ENCODE assay signal across 13 mouse cellular contexts in the genomic region with DNA sequence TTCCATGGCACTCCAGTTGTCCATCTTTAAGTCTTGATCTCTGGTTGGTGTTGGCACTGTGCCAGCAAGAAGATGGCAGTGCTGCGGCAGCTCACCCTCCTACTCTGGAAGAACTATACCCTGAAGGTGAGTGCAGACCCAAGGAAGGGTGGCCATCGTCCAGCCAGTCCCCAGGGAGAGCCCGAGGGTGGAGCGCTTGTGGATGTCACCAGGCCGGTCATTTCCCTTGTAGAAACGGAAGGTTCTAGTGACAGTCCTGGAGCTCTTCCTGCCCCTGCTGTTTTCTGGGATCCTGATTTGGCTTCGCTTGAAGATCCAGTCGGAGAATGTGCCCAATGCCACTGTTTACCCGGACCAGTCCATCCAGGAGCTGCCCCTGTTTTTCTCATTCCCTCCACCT. TPM values are rescaled to one million over a fixed set of nuclear protein-coding genes. Genes with fewer than 3 reads are reported as not detected.
"Had no signal": no experiment of that assay in that cellular context is flagged by ENCODE, and none has a peak within 500 bp of the region (broad histone marks: within the 10 kb centered on the region; RNA-seq: fewer than 3 reads in every experiment).

No protein-coding gene starts in this region.

- H3K27ac ChIP-seq: limb, embryonic 15.5 days; liver, embryonic 14.5 days; macrophage; midbrain, embryonic 12.5 days; stomach, postnatal 0 days had no signal

- H3K4me1 ChIP-seq: limb, embryonic 15.5 days had no signal

- H3K9ac ChIP-seq: limb, embryonic 15.5 days; liver, embryonic 14.5 days; midbrain, embryonic 12.5 days had no signal

- DNase-seq: kidney, postnatal 25 days; layer of hippocampus, postnatal 36 days; lung, adult 2 months; lung, postnatal 10 days; right cerebral cortex, adult 18-20 months; right cerebral cortex, postnatal 25 days had no signal

- H3K9me3 ChIP-seq: limb, embryonic 15.5 days; midbrain, embryonic 12.5 days had no signal

- ATAC-seq: midbrain, embryonic 16.5 days had no signal

- H3K4me3 ChIP-seq: limb, embryonic 15.5 days; midbrain, embryonic 12.5 days had no signal

- H3K27me3 ChIP-seq: limb, embryonic 15.5 days; midbrain, embryonic 12.5 days had no signal

- H3K4me2 ChIP-seq: limb, embryonic 15.5 days; midbrain, embryonic 12.5 days had no signal

RNA-seq across cellular contexts. Expression of gene Abca17, which starts 13.6 kb away (rescaled TPM):
- polyA plus RNA-seq: limb, embryonic 11.5 days; limb, embryonic 15.5 days; midbrain, embryonic 12.5 days; stomach, postnatal 0 days had no signal
